Mouse (Mus musculus): ENCODE data around the gene Rcor1.

- TF ChIP-seq CTCF (conservative IDR thresholded peaks at IDR 0.05 in 1 of 2, IDR thresholded peaks at IDR 0.05 in 1 of 2; ENCODE audit: low read depth in 2 of 2, low read length in 2 of 2) (no peak), TCF12 (IDR thresholded peaks at IDR 0.05; ENCODE audit: low read depth, low read length) (no peak), RCOR1 (conservative IDR thresholded peaks at IDR 0.05; ENCODE audit: low read depth, low read length) (no peak)
Observed at GRCm38 (mm10) chr12:111090801-111091200, 51.6 kb downstream of the Rcor1 start.

All from CH12.LX (cell line).